Mouse (Mus musculus): ENCODE results near the gene Nfkbia. TPM values are rescaled to one million over a fixed set of nuclear protein-coding genes. Genes with fewer than 3 reads are reported as not detected.

Gene Nfkbia
- polyA plus RNA-seq, 1 experiment from 2014 or later: 49.6 TPM

- no peak overlapping the region for H3K27ac ChIP-seq (replicated peaks; ENCODE audit: low read depth, low read length)
- no peaks in the 10 kb centered on the region for H3K27me3 ChIP-seq (ENCODE audit: control insufficient read depth, insufficient read depth, low read length)
- WGBS: 91% methylated on average over 6 of the region's 6 CpGs
- H3K9me3 ChIP-seq (ENCODE audit: control insufficient read depth, low read length): no peaks in the 10 kb centered on the region
- H3K4me1 ChIP-seq (ENCODE audit: control insufficient read depth, insufficient read depth, low read length): no peaks in the 10 kb centered on the region
- H3K9ac ChIP-seq (replicated peaks; ENCODE audit: low read length): no peak overlapping the region
- H3K4me2 ChIP-seq (ENCODE audit: low read length): no peak overlapping the region
- ATAC-seq (ENCODE audit: low FRiP score, low TSS enrichment): no peak
- H3K4me3 ChIP-seq (replicated peaks; ENCODE audit: low read depth, low read length): no peak overlapping the region
- peaks cover 26% of the 10 kb centered on the region for H3K36me3 ChIP-seq (ENCODE audit: control insufficient read depth, insufficient read depth, low read length)
- DNase-seq: no peak
These were observed 7.6 kb downstream of the Nfkbia start for GRCm38 (mm10) chr12:55484800-55485199.

GRCm38 (mm10) chr12:55484079-55484774 is 8.2 kb downstream of the Nfkbia start:
- no peak for DNase-seq
- WGBS: 81% methylated on average over 10 of the region's 10 CpGs
- Histone ChIP-seq H3K4me3 (replicated peaks; ENCODE audit: low read depth, low read length) (no peak overlapping the region), H3K9ac (replicated peaks; ENCODE audit: low read length) (no peak overlapping the region), H3K27ac (replicated peaks; ENCODE audit: low read depth, low read length) (no peak overlapping the region), H3K36me3 (ENCODE audit: control insufficient read depth, insufficient read depth, low read length) (peaks cover 21% of the 10 kb centered on the region), H3K27me3 (ENCODE audit: control insufficient read depth, insufficient read depth, low read length) (no peaks in the 10 kb centered on the region), H3K4me1 (ENCODE audit: control insufficient read depth, insufficient read depth, low read length) (no peaks in the 10 kb centered on the region), H3K9me3 (ENCODE audit: control insufficient read depth, low read length) (no peaks in the 10 kb centered on the region), H3K4me2 (ENCODE audit: low read length) (no peak overlapping the region)
- ATAC-seq (ENCODE audit: low FRiP score, low TSS enrichment): no peak

DNA sequence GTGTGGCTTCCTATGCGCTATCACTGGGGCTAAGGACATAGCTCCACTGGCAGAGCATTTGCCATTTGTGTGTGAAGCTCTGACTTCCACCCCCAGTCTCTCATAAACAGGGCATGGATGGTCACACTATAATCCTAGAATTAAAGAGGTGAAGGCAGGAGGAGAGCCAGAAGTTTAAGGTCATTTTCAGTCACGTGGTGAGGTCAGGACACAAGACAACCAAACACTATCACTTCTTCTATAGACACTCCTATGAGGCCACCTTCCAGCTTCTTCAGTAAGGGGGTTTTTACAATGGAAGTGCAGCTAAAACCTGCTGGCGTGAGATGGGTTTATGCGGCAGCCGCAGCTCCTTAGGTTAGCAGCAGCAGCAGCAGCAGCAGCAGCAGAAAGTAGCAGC is 8.9 kb downstream of the Nfkbia start:
- Histone ChIP-seq H3K27me3 (ENCODE audit: control insufficient read depth, insufficient read depth, low read length) (no peaks in the 10 kb centered on the region), H3K27ac (replicated peaks; ENCODE audit: low read depth, low read length) (no peak overlapping the region), H3K9ac (replicated peaks; ENCODE audit: low read length) (no peak overlapping the region), H3K36me3 (ENCODE audit: control insufficient read depth, insufficient read depth, low read length) (peaks cover 15% of the 10 kb centered on the region), H3K4me1 (ENCODE audit: control insufficient read depth, insufficient read depth, low read length) (no peaks in the 10 kb centered on the region), H3K4me2 (ENCODE audit: low read length) (no peak overlapping the region), H3K4me3 (replicated peaks; ENCODE audit: low read depth, low read length) (no peak overlapping the region), H3K9me3 (ENCODE audit: control insufficient read depth, low read length) (no peaks in the 10 kb centered on the region)
- DNase-seq (no peak), ATAC-seq (ENCODE audit: low FRiP score, low TSS enrichment) (no peak)
- WGBS: 73% methylated on average over 5 of the region's 5 CpGs

GRCm38 (mm10) chr12:55482732-55483131 is 9.7 kb downstream of the Nfkbia start:
- ATAC-seq (ENCODE audit: low FRiP score, low TSS enrichment): no peak
- Histone ChIP-seq H3K9me3 (ENCODE audit: control insufficient read depth, low read length) (no peaks in the 10 kb centered on the region), H3K27ac (replicated peaks; ENCODE audit: low read depth, low read length) (no peak overlapping the region), H3K4me2 (ENCODE audit: low read length) (no peak overlapping the region), H3K4me1 (ENCODE audit: control insufficient read depth, insufficient read depth, low read length) (no peaks in the 10 kb centered on the region), H3K9ac (replicated peaks; ENCODE audit: low read length) (no peak overlapping the region), H3K36me3 (ENCODE audit: control insufficient read depth, insufficient read depth, low read length) (peaks cover 6% of the 10 kb centered on the region; the same call in 1 of the 2 replicates), H3K4me3 (replicated peaks; ENCODE audit: low read depth, low read length) (no peak overlapping the region), H3K27me3 (ENCODE audit: control insufficient read depth, insufficient read depth, low read length) (no peaks in the 10 kb centered on the region)
- no peak for DNase-seq
- WGBS: 81% methylated on average over 10 of the region's 10 CpGs

DNA sequence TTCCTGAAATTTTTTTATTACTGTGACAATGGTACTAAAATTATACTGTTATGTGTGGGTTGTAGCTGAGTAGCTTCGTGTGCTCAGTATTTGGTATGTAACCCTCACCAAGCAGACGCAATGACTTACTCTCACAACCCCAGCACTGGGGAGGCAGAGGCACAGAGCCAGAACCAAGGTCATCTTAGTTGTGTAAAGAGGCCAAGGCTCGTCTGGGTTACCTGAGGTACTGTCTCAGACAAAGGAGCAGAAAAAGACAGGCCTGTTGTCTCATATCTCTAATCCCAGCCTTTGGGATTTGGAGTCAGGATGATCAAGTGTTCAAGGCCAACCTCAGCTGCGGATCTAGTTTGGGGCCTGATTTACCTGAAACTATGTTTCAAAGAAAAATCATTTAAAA is 10.7 kb downstream of the Nfkbia start:
- Histone ChIP-seq H3K36me3 (ENCODE audit: control insufficient read depth, insufficient read depth, low read length) (0 out of 2 replicates have a peak, but pooled peaks cover 1% of the 10 kb centered on the region), H3K27ac (replicated peaks; ENCODE audit: low read depth, low read length) (no peak overlapping the region), H3K4me3 (replicated peaks; ENCODE audit: low read depth, low read length) (no peak overlapping the region), H3K9ac (replicated peaks; ENCODE audit: low read length) (no peak overlapping the region), H3K4me1 (ENCODE audit: control insufficient read depth, insufficient read depth, low read length) (no peaks in the 10 kb centered on the region), H3K9me3 (ENCODE audit: control insufficient read depth, low read length) (no peaks in the 10 kb centered on the region), H3K4me2 (ENCODE audit: low read length) (no peak overlapping the region), H3K27me3 (ENCODE audit: control insufficient read depth, insufficient read depth, low read length) (no peaks in the 10 kb centered on the region)
- DNase-seq (no peak), ATAC-seq (ENCODE audit: low FRiP score, low TSS enrichment) (no peak)
- WGBS: 85% methylated on average over 4 of the region's 4 CpGs

GRCm38 (mm10) chr12:55480471-55481153 is 11.8 kb downstream of the Nfkbia start:
- H3K4me1 ChIP-seq (ENCODE audit: control insufficient read depth, insufficient read depth, low read length): no peaks in the 10 kb centered on the region
- H3K4me3 ChIP-seq (replicated peaks; ENCODE audit: low read depth, low read length): no peak overlapping the region
- H3K27me3 ChIP-seq (ENCODE audit: control insufficient read depth, insufficient read depth, low read length): no peaks in the 10 kb centered on the region
- no peak overlapping the region for H3K9ac ChIP-seq (replicated peaks; ENCODE audit: low read length)
- ATAC-seq (ENCODE audit: low FRiP score, low TSS enrichment) (no peak), DNase-seq (no peak)
- 87% methylated on average over 2 of the region's 2 CpGs for WGBS
- H3K4me2 ChIP-seq (ENCODE audit: low read length): no peak overlapping the region
- no peak overlapping the region for H3K27ac ChIP-seq (replicated peaks; ENCODE audit: low read depth, low read length)
- no peaks in the 10 kb centered on the region for H3K36me3 ChIP-seq (ENCODE audit: control insufficient read depth, insufficient read depth, low read length)
- H3K9me3 ChIP-seq (ENCODE audit: control insufficient read depth, low read length): no peaks in the 10 kb centered on the region

- no peaks in the 10 kb centered on the region for H3K9me3 ChIP-seq (ENCODE audit: control insufficient read depth, low read length)
- H3K27me3 ChIP-seq (ENCODE audit: control insufficient read depth, insufficient read depth, low read length): no peaks in the 10 kb centered on the region
- no peak overlapping the region for H3K4me3 ChIP-seq (replicated peaks; ENCODE audit: low read depth, low read length)
- no peak overlapping the region for H3K4me2 ChIP-seq (ENCODE audit: low read length)
- no peak overlapping the region for H3K27ac ChIP-seq (replicated peaks; ENCODE audit: low read depth, low read length)
- no peaks in the 10 kb centered on the region for H3K36me3 ChIP-seq (ENCODE audit: control insufficient read depth, insufficient read depth, low read length)
- 76% methylated on average over 3 of the region's 3 CpGs for WGBS
- H3K4me1 ChIP-seq (ENCODE audit: control insufficient read depth, insufficient read depth, low read length): 0 out of 2 replicates have a peak, but pooled peaks cover 2% of the 10 kb centered on the region
- no peak overlapping the region for H3K9ac ChIP-seq (replicated peaks; ENCODE audit: low read length)
- DNase-seq (no peak), ATAC-seq (ENCODE audit: low FRiP score, low TSS enrichment) (no peak)
These were observed 13.5 kb downstream of the Nfkbia start for GRCm38 (mm10) chr12:55478901-55479300.

DNA sequence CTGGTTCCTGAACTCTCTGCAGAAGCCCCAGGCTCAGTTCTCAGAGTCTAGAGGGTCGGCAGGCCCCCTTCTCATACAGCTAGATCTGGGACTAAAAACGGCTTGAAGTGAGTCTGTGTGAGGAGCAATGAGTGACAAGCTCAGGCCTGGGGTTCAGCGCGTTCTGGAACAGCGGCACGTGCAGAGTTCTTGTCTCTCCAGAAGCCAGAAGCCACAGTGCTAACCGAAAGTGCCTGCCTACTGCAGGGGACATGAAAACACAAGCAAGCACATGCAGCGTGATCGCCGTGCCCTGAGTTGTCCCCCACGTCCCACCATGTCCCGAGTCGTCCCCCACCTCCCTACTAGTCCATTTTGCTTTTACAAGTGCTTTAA is 18.3 kb downstream of the Nfkbia start:
- H3K4me2 ChIP-seq (ENCODE audit: low read length): no peak overlapping the region
- no peak for DNase-seq
- no peak overlapping the region for H3K27ac ChIP-seq (replicated peaks; ENCODE audit: low read depth, low read length)
- no peaks in the 10 kb centered on the region for H3K36me3 ChIP-seq (ENCODE audit: control insufficient read depth, insufficient read depth, low read length)
- no peak overlapping the region for H3K4me3 ChIP-seq (replicated peaks; ENCODE audit: low read depth, low read length)
- H3K9ac ChIP-seq (replicated peaks; ENCODE audit: low read length): no peak overlapping the region
- no peaks in the 10 kb centered on the region; the same call in 1 of the 2 replicates for H3K27me3 ChIP-seq (ENCODE audit: control insufficient read depth, insufficient read depth, low read length)
- ATAC-seq (ENCODE audit: low FRiP score, low TSS enrichment): no peak
- H3K4me1 ChIP-seq (ENCODE audit: control insufficient read depth, insufficient read depth, low read length): 0 out of 2 replicates have a peak, but pooled peaks cover 4% of the 10 kb centered on the region
- WGBS: 86% methylated on average over 13 of the region's 13 CpGs
- H3K9me3 ChIP-seq (ENCODE audit: control insufficient read depth, low read length): no peaks in the 10 kb centered on the region
